Mouse (Mus musculus) olfactory bulb, adult 2 months (tissue): ENCODE measurements around the gene 4930544D05Rik.

Experiments used
- CTCF ChIP-seq: fragments of 200-500 bp; IDR thresholded peaks from 2 replicates; pipeline ENCODE4 v1.5.1; 2012; ENCODE audit warnings: low read depth, mild to moderate bottlenecking, low read length, moderate library complexity; ENCODE audit not compliant: insufficient read depth
- POLR2A ChIP-seq: fragments of 200-500 bp; IDR thresholded peaks from 2 replicates; pipeline ENCODE4 v1.6.1; 2012; ENCODE audit warnings: mild to moderate bottlenecking, low read depth, low read length, moderate library complexity; ENCODE audit not compliant: insufficient read depth

GRCm38 (mm10) chr11:70578962-70579361, 36.7 kb upstream of the 4930544D05Rik start:
- no peak for TF ChIP-seq CTCF
- TF ChIP-seq POLR2A: no peak
